Mouse (Mus musculus): Measurements from ENCODE around the gene Gpatch2. TPM values are rescaled to one million over a fixed set of nuclear protein-coding genes. Genes with fewer than 3 reads are reported as not detected.

Gpatch2 gene
- polyA plus RNA-seq (2016; fragmentation: Nextera tagmentation; extraction: Ambion mirVana), result 24.7 and 29.1 TPM in 2 replicates

DNA sequence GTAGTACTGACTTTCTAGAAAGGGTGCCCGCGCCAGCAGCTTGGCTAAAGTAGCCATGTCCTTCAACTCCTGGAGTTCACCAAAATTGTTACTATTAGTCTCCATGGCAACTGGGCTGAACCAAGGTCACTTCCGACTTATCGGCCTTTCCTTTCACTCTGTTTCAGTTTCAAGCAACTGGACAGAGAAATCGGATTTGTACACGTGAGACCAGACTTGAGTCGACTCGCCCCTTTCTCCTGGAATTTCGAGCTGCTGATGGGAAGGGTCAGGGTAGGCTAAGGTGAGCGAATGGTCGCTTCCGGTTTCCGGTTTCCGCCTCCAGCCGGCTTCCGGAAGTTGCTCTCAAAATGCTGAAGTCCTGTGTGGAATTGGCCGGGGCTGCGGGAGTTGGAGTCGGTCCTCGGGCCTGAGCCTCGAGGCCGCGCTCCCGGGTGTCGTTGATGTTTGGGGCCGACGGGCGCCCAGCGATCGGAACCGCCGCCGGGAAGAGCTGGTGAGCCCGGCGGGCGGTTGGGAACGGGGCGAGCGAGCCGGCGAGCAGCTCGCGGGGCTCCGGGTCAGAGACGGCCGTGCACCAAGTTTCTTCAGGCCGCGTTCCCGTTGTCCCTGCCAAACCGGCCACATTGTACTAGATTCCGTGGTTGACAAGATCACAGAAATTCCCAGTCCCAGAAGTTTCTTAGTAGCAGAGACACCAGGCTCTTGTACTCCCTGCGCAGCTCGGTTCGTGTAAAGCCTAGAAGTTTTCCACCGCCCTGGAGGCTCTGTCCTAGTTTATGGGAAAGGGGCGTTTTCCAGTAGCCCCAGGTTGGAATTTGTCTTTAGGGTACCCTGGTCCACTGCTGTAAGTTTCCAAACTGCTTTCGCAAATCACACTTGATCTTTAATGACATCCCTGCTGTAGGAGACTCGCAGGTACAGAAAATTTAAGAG is at the start of gene Gpatch2, which contains the start of gene Spata17:
Gpatch2 (plus strand) TSS at position 328 of the 936 bp plus-strand sequence.
Spata17 (minus strand) TSS at position 285 of the 936 bp plus-strand sequence.
- H3K27ac ChIP-seq, result peak within 1 kb of the TSS; percentile 80
- peaks cover 4% of the 10 kb centered on the region for H3K4me1 ChIP-seq (replicated peaks)
- WGBS, result under 1% methylated on average over 58 of the region's 58 CpGs
- no peaks in the 10 kb centered on the region for H3K9me3 ChIP-seq
- H3K4me2 ChIP-seq, result peak within 1 kb of the TSS; percentile 70
- H3K9ac ChIP-seq (replicated peaks), result peak within 1 kb of the TSS; percentile 85
- H3K36me3 ChIP-seq, result no peaks in the 10 kb centered on the region
- no peaks in the 10 kb centered on the region for H3K27me3 ChIP-seq
- peak; percentile 78 for ATAC-seq (ENCODE audit: insufficient number of reproducible peaks, insufficient read depth, low FRiP score, low TSS enrichment, low read depth)
- peak within 1 kb of the TSS; percentile 88 for H3K4me3 ChIP-seq (replicated peaks)

DNA sequence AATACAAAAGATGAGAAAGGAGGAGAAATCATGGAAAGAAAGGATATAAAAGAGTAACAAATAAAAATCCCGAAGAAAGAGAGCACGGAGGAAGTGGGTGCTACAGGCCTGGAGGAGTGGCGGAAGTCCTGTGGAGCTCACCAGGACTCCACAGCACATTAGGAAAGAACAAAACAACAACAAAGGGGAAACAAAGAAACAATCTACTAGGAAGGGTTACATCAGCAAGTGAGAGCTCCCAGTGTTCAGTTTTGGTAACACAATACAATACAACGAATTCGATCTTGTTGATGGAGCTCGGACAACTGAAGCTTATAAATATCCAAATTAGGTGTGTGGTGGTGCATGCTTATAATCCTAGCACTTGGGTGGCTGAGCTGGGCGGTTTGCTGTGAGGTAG is 45.7 kb upstream of the Gpatch2 start:
- no peak for ATAC-seq (ENCODE audit: insufficient number of reproducible peaks, insufficient read depth, low FRiP score, low TSS enrichment, low read depth)
- H3K27me3 ChIP-seq, result no peaks in the 10 kb centered on the region
- H3K4me3 ChIP-seq (replicated peaks), result no peak overlapping the region
- H3K4me1 ChIP-seq (replicated peaks), result no peaks in the 10 kb centered on the region
- WGBS, result 76% methylated on average over 7 of the region's 7 CpGs
- H3K4me2 ChIP-seq, result no peak overlapping the region
- no peaks in the 10 kb centered on the region for H3K9me3 ChIP-seq
- H3K9ac ChIP-seq (replicated peaks), result no peak overlapping the region
- H3K27ac ChIP-seq, result no peak overlapping the region
- H3K36me3 ChIP-seq, result no peaks in the 10 kb centered on the region

DNA sequence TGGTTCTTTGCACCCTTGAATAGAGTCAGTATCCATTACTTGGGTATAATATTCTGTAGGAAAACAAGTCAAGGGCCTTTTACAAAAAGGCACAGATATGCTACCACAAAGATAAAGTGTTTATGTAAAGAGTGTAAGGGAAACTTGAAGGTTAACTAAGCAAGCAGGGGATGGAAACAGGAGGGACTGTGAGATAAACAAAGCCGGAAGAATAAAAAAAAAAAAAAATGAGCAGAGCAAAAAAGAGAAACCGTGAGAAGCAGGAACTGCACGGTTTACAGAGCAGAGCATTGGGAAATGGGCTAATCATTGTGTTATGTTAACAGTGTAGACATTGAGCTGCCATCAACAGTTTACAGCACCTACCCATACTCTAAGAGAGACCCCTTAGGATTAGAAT is 44.9 kb upstream of the Gpatch2 start:
- H3K4me3 ChIP-seq (replicated peaks), result no peak overlapping the region
- no peaks in the 10 kb centered on the region for H3K27me3 ChIP-seq
- no peaks in the 10 kb centered on the region for H3K36me3 ChIP-seq
- WGBS, result 72% methylated on average over 3 of the region's 3 CpGs
- ATAC-seq (ENCODE audit: insufficient number of reproducible peaks, insufficient read depth, low FRiP score, low TSS enrichment, low read depth), result no peak
- H3K4me1 ChIP-seq (replicated peaks), result no peaks in the 10 kb centered on the region
- no peak overlapping the region for H3K9ac ChIP-seq (replicated peaks)
- no peak overlapping the region for H3K4me2 ChIP-seq
- no peaks in the 10 kb centered on the region for H3K9me3 ChIP-seq
- no peak overlapping the region for H3K27ac ChIP-seq

DNA sequence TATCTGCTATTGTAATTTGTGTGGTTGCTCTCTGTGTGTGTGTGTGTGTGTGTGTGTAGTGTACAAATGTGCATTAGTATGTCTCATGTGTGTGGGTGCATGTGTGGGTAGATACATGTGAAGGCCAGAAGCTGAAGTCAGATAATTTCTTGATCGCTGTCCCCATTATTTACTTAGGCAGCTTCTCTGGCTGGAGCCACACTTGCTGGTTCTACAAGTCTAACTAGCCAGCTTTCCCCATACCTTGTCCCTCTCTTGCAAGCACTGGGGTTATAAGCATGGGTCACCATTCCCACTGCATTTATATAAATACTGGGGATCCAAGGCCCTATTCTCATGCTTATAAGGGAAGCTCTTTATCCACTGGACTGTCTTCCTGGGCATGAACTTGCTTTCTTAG is 39.3 kb upstream of the Gpatch2 start:
- no peak overlapping the region for H3K4me3 ChIP-seq (replicated peaks)
- no peak overlapping the region for H3K9ac ChIP-seq (replicated peaks)
- no peak overlapping the region for H3K4me2 ChIP-seq
- no peak for ATAC-seq (ENCODE audit: insufficient number of reproducible peaks, insufficient read depth, low FRiP score, low TSS enrichment, low read depth)
- no peaks in the 10 kb centered on the region for H3K36me3 ChIP-seq
- no peak overlapping the region for H3K27ac ChIP-seq
- H3K9me3 ChIP-seq, result no peaks in the 10 kb centered on the region
- H3K27me3 ChIP-seq, result no peaks in the 10 kb centered on the region
- 100% methylated on average over 1 of the region's 1 CpGs for WGBS
- no peaks in the 10 kb centered on the region for H3K4me1 ChIP-seq (replicated peaks)

DNA sequence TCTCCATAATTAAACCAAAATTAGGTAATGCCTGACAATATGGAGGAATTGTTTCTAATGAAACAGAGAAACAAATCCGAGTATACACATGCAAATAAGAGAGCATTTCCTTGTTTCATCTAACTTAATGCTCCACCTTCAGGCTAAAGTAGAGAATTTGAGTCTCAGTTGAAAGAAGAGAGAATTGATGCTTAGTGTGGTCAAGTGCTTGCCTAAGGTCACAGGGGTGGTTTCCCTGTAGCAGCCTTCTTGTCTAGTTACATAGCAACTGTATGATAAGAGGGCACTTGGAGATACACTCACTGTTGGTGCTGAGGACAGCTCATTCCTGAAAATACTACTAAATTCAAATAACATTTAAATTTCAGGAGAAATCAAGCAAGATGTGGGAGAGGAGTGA is 36.8 kb upstream of the Gpatch2 start:
- no peaks in the 10 kb centered on the region for H3K9me3 ChIP-seq
- H3K4me3 ChIP-seq (replicated peaks), result no peak overlapping the region
- ATAC-seq (ENCODE audit: insufficient number of reproducible peaks, insufficient read depth, low FRiP score, low TSS enrichment, low read depth), result no peak
- no peak overlapping the region for H3K27ac ChIP-seq
- H3K4me2 ChIP-seq, result no peak overlapping the region
- H3K36me3 ChIP-seq, result no peaks in the 10 kb centered on the region
- H3K27me3 ChIP-seq, result no peaks in the 10 kb centered on the region
- no peak overlapping the region for H3K9ac ChIP-seq (replicated peaks)
- no peaks in the 10 kb centered on the region for H3K4me1 ChIP-seq (replicated peaks)
- 83% methylated on average over 1 of the region's 1 CpGs for WGBS

DNA sequence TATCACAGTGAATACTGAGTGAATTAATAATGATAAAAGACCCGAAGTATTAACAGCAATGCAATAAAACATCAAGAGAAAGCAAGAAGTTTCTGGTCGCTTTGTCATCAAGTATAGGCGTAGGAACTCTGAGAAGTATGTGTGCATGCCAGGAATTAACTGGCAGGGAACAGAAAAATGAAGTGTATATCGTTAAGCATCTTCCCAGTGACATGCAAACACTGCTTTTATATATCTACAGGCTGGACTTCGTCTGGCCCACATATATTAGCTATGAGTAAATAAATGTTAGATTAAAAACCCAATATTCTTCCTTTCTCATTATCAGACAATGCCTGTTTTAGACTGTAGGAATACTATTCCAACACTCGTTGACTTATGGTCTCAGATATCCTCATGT is 9.8 kb upstream of the Gpatch2 start:
- Histone ChIP-seq H3K4me1 (replicated peaks) (no peaks in the 10 kb centered on the region), H3K4me2 (no peak overlapping the region)
- WGBS, result 67% methylated on average over 6 of the region's 6 CpGs

DNA sequence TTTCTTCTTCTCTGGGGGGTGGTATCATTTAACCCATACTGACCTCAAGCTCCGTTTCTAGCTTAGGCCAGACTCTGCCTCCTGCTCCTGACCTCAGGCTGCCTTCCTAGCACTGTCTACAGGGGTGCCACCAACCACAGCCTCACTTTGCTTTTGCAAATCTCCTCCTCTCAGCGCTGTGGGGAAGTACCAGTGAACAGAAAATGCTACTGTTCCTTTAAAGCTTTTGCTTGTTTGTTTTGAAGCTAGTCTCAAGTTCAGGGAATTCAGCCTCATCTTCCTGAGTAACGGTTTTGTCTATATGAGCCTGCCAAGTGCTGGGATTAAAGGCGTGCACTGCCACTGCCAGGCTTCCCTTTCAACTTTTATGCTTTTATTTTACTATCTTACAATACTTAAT is 5.8 kb upstream of the Gpatch2 start:
- ATAC-seq (ENCODE audit: insufficient number of reproducible peaks, insufficient read depth, low FRiP score, low TSS enrichment, low read depth), result no peak
- Histone ChIP-seq H3K4me3 (replicated peaks) (no peak overlapping the region), H3K4me2 (no peak overlapping the region), H3K9ac (replicated peaks) (no peak overlapping the region), H3K9me3 (no peaks in the 10 kb centered on the region), H3K36me3 (no peaks in the 10 kb centered on the region), H3K27me3 (no peaks in the 10 kb centered on the region), H3K4me1 (replicated peaks) (no peaks in the 10 kb centered on the region), H3K27ac (no peak overlapping the region)
- 46% methylated on average over 4 of the region's 4 CpGs for whole genome bisulfite sequencing

More for the DNA sequence above, 9.8 kb upstream of the Gpatch2 start:
- no peak for ATAC-seq (ENCODE audit: insufficient number of reproducible peaks, insufficient read depth, low FRiP score, low TSS enrichment, low read depth)
- H3K27me3 ChIP-seq, result no peaks in the 10 kb centered on the region
- no peaks in the 10 kb centered on the region for H3K36me3 ChIP-seq
- H3K9me3 ChIP-seq, result no peaks in the 10 kb centered on the region
- no peak overlapping the region for H3K4me3 ChIP-seq (replicated peaks)
- H3K27ac ChIP-seq, result no peak overlapping the region
- no peak overlapping the region for H3K9ac ChIP-seq (replicated peaks)

DNA sequence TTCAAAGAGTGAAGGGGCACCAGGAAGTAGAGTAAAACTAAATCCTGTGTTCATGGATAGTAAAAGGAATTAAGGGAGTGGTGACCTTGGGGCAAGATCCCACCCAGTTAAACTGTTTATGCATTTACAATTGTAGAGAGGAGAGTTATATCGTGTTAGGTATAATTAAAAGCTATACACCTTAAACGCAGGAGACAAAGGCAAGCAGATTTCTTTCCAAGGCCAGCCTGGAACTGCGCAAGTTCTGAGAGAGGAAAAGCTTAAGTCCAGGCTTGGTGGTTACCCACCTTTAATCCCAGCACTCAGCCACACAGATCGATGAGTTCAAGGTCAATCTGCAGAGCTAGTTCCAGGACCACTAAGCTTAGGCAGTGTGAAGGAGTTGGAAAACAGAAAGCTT is 4.6 kb upstream of the Gpatch2 start:
- H3K4me3 ChIP-seq (replicated peaks), result no peak overlapping the region
- no peaks in the 10 kb centered on the region for H3K9me3 ChIP-seq
- no peak overlapping the region for H3K4me2 ChIP-seq
- no peak overlapping the region for H3K9ac ChIP-seq (replicated peaks)
- ATAC-seq (ENCODE audit: insufficient number of reproducible peaks, insufficient read depth, low FRiP score, low TSS enrichment, low read depth), result no peak
- no peaks in the 10 kb centered on the region for H3K36me3 ChIP-seq
- 78% methylated on average over 4 of the region's 4 CpGs for WGBS
- no peak overlapping the region for H3K27ac ChIP-seq
- no peaks in the 10 kb centered on the region for H3K27me3 ChIP-seq
- H3K4me1 ChIP-seq (replicated peaks), result no peaks in the 10 kb centered on the region

DNA sequence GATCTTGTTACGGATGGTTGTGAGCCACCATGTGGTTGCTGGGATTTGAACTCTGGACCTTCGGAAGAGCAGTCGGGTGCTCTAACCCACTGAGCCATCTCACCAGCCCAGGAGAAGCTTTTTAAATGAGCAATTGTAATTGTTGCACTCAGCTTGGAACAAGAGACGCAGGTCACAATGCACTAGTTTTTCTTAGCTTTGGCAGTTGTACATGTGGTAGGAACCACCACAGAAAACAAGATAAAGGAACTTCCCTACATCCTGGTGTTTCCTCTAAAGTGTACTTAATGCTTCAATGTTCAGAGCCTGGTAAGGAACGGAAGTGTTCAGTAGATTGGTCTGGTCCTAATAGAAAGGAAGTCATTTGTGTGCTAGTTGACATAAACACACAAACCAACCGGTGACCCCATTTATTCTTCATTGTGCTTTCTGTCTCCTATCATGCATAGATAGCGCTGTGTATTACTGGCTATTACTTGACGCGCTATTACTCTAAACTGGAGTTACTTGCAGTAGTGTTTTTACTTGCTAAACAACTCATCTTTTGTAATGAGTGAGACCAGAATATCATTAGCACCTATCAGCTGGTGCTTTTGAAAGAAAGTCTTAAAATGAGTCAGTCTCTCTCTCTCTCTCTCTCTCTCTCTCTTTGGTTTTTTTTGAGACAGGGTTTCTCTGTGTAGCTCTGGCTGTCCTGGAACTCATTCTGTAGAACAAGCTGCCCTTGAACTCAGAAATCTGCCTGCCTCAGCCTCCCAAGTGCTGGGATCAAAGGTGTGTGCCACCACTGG is 1.5 kb downstream of the Gpatch2 start:
- 95% methylated on average over 9 of the region's 9 CpGs for WGBS
- H3K4me1 ChIP-seq (replicated peaks), result peaks cover 4% of the 10 kb centered on the region
- no peak overlapping the region for H3K27ac ChIP-seq
- H3K36me3 ChIP-seq, result no peaks in the 10 kb centered on the region
- H3K9me3 ChIP-seq, result no peaks in the 10 kb centered on the region
- H3K9ac ChIP-seq (replicated peaks), result no peak overlapping the region
- ATAC-seq (ENCODE audit: insufficient number of reproducible peaks, insufficient read depth, low FRiP score, low TSS enrichment, low read depth), result no peak
- H3K4me3 ChIP-seq (replicated peaks), result no peak overlapping the region
- no peak overlapping the region for H3K4me2 ChIP-seq
- H3K27me3 ChIP-seq, result no peaks in the 10 kb centered on the region

DNA sequence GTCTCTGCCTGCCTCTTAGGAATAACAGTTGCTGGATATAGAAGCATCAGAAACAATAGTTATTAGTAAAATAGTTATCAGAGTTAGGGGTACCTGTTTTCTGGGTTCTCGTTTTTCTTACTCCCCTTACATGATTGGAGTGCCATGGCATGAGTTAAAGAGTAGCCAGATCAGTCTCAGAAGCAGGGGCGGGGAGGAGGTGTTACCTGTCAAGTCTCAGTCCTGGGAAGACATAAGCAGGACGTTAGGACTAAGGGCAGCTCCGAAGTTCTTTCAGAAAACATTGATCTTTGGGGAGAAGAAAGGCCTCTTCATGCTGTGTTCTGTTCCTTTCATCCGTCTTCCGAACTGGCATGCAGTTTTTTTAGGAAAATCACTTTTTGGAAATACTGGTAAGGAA is 5.4 kb downstream of the Gpatch2 start:
- WGBS, result 77% methylated on average over 6 of the region's 6 CpGs
- ATAC-seq (ENCODE audit: insufficient number of reproducible peaks, insufficient read depth, low FRiP score, low TSS enrichment, low read depth), result no peak

DNA sequence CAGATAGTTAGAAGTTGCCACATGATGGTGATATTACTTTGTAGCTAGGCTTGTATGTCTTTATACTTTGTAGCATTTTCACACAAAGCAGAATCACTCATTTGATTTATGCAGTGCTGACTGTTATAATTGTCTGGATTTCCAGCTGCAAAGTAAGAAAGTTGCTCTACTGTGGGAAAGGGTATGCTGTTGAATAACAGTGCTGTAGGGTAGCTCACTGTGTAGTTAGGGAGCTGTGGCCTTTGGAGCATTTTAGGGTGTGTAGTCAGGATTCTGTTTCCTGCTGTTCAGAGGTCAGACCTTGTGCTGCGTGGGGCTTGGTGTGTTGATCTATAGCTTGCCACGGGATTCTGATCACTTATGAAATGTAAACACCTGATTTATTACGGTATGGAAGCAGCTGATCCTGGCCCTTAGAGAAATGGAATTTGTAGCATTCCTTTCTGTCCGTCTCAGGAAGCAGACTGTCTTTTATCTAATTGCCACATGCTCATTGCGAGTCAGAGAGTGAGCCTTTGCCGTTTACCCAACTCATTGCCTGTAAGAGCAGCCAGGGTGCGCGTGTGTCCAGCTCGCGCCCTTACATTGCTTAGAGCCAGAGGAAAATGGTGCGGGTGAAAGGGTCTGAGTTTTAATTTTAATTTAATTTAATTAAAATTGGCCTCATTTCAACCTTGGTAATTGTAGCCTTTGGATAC is 11.2 kb downstream of the Gpatch2 start:
- H3K9me3 ChIP-seq, result no peaks in the 10 kb centered on the region
- no peaks in the 10 kb centered on the region for H3K27me3 ChIP-seq
- H3K4me2 ChIP-seq, result no peak overlapping the region
- no peak overlapping the region for H3K27ac ChIP-seq
- 78% methylated on average over 11 of the region's 11 CpGs for WGBS
- peaks cover 14% of the 10 kb centered on the region for H3K36me3 ChIP-seq
- peaks cover 3% of the 10 kb centered on the region; the same call in 1 of the 2 replicates for H3K4me1 ChIP-seq (replicated peaks)
- no peak overlapping the region for H3K4me3 ChIP-seq (replicated peaks)
- no peak overlapping the region for H3K9ac ChIP-seq (replicated peaks)
- no peak for ATAC-seq (ENCODE audit: insufficient number of reproducible peaks, insufficient read depth, low FRiP score, low TSS enrichment, low read depth)

More for the DNA sequence above, 5.4 kb downstream of the Gpatch2 start:
- H3K27me3 ChIP-seq, result no peaks in the 10 kb centered on the region
- H3K9ac ChIP-seq (replicated peaks), result no peak overlapping the region
- no peak overlapping the region for H3K4me2 ChIP-seq
- H3K36me3 ChIP-seq, result peaks cover 4% of the 10 kb centered on the region
- H3K4me1 ChIP-seq (replicated peaks), result peaks cover 4% of the 10 kb centered on the region
- H3K9me3 ChIP-seq, result no peaks in the 10 kb centered on the region
- H3K27ac ChIP-seq, result no peak overlapping the region
- no peak overlapping the region for H3K4me3 ChIP-seq (replicated peaks)

Data from limb, embryonic 12.5 days (tissue).